Mouse (Mus musculus) heart, embryonic 15.5 days (tissue): ENCODE measurements around the gene Rnf217. TPM values are rescaled to one million over a fixed set of nuclear protein-coding genes. Genes with fewer than 3 reads are reported as not detected.

Source experiments
- ATAC-seq: fragments of 200-750 bp; cut with Nextera tagmentation; replicated peaks from 2 replicates; pipeline ENCODE4 v1.8.0; 2017; ENCODE audit warnings: low read depth, moderate TSS enrichment; ENCODE audit not compliant: insufficient number of reproducible peaks, insufficient read depth, low FRiP score
- H3K27ac ChIP-seq: fragments of 300-500 bp; sonication (generic); 2 replicates; pipeline ENCODE4 v1.5.1; 2015; ENCODE audit warnings: mild to moderate bottlenecking, inconsistent platforms
- H3K27me3 ChIP-seq: fragments of 300-500 bp; sonication (generic); 2 replicates; pipeline ENCODE4 v1.6.1; 2015; ENCODE audit warnings: inconsistent platforms
- H3K36me3 ChIP-seq: fragments of 300-500 bp; sonication (generic); 2 replicates; pipeline ENCODE4 v1.6.1; 2015; ENCODE audit warnings: mild to moderate bottlenecking, inconsistent platforms
- H3K4me1 ChIP-seq: fragments of 300-500 bp; sonication (generic); replicated peaks from 2 replicates; pipeline ENCODE4 v1.6.1; 2015; ENCODE audit warnings: inconsistent platforms
- H3K4me2 ChIP-seq: fragments of 300-500 bp; sonication (generic); 2 replicates; pipeline ENCODE4 v1.6.1; 2015; ENCODE audit warnings: inconsistent platforms, mild to moderate bottlenecking, moderate library complexity
- H3K4me3 ChIP-seq: fragments of 300-500 bp; sonication (generic); 2 replicates; pipeline ENCODE4 v1.5.1; 2015; ENCODE audit warnings: mild to moderate bottlenecking, inconsistent platforms
- H3K9ac ChIP-seq: fragments of 300-500 bp; sonication (generic); 2 replicates; pipeline ENCODE4 v1.6.1; 2015; ENCODE audit warnings: mild to moderate bottlenecking, inconsistent platforms
- H3K9me3 ChIP-seq: fragments of 300-500 bp; sonication (generic); replicated peaks from 2 replicates; pipeline ENCODE4 v1.6.1; 2016; ENCODE audit warnings: inconsistent platforms
- WGBS: fragments of 180-500 bp; shearing (Covaris S2); methylation state at CpG from one replicate; pipeline ENCODE4 v1.1.7; 2015; ENCODE audit warnings: mixed read lengths; 5-methylcytosine and 5-hydroxymethylcytosine counted together
- polyA plus RNA-seq: library from polyadenylated mRNA; unstranded; fragments of >200 nt; fragmentation: Nextera tagmentation; extraction: Ambion mirVana; gene quantifications from 2 replicates; pipeline ENCODE4 v1.2.1, GENCODE M21; 2015

Gene Rnf217
- polyA plus RNA-seq, 1 experiment from 2014 or later = 0.88 TPM

DNA sequence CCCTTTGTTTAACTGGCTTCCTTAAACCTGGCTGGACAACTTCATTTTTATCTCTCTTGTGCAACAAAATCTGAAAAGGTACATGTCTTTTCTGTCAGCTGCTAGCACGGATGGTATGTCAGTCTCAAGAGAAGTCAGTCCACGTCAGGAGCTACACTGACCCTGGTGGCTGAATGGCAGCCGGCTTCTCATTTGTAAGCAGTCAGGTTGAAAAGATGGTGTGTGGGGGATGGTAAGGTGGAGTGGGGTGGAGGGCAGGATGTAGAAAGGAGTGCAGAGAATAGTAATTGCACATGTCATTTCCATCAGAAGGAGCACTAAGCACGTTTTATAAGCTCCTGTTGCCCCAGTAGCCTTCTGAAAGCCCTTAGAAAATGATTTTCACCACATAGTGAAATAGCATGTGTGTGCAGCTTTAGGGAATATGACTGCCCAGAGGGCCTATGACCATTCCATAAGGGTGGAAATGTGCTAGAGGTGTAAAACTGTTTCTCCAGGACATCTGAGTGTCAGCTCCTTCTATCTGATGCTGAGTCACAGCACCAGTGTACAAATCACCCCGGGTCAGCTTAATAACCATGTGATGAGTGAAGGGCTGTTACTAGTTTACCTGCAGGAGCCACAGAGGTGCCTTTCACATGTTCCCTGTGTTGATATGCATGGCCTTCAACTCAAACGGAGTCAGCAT is 80.5 kb downstream of the Rnf217 start:
- H3K4me1 ChIP-seq = no peaks in the 10 kb centered on the region
- no peak overlapping the region for H3K9ac ChIP-seq
- no peak overlapping the region for H3K27ac ChIP-seq
- H3K36me3 ChIP-seq = no peaks in the 10 kb centered on the region
- H3K27me3 ChIP-seq = no peaks in the 10 kb centered on the region
- 46% methylated on average over 6 of the region's 6 CpGs for WGBS
- ATAC-seq = no peak
- H3K4me2 ChIP-seq = no peak overlapping the region
- no peaks in the 10 kb centered on the region for H3K9me3 ChIP-seq
- H3K4me3 ChIP-seq = no peak overlapping the region

DNA sequence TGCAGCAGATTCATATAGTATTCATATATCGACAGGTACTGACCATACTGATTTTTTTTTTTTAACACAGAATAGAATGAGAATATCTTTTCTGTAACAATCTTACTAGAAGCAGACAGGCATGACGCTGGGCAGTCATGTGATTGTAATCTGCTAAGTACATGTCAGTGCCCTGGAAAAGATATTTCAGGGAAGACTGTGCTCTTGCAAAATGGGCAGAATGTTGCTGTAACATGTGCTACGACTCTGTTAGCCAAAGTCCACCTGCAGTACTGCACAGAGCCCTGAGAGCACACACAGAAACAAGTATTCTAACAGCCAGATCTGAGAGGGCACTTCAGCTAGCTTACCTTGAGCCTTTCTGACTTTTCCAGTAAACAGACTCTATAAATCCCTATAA is 83.3 kb downstream of the Rnf217 start:
- 74% methylated on average over 3 of the region's 3 CpGs for WGBS
- no peak overlapping the region for H3K4me2 ChIP-seq
- H3K27me3 ChIP-seq = no peaks in the 10 kb centered on the region
- H3K9ac ChIP-seq = no peak overlapping the region
- no peaks in the 10 kb centered on the region for H3K4me1 ChIP-seq
- no peak for ATAC-seq
- H3K27ac ChIP-seq = no peak overlapping the region
- no peaks in the 10 kb centered on the region for H3K9me3 ChIP-seq
- H3K36me3 ChIP-seq = no peaks in the 10 kb centered on the region
- H3K4me3 ChIP-seq = no peak overlapping the region

DNA sequence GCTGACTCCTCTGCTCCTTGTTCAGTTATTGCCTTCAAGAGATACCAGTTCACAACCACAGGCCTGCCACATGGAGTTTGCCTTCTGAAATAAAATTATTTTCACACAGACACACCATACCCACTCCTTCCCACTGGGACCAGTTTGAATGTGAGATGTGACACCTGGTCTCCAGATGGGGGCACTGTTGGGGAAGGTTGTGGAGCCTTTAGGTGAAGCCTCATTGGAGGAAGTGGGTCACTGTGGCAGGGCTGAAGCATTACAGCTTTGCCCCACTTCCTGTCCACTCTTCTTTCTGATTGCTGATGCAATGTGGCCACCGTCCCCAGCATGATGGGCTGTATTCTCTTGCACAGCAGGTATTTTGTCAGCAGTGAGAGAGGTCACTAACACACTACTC is 89.6 kb downstream of the Rnf217 start:
- H3K9me3 ChIP-seq = no peaks in the 10 kb centered on the region
- WGBS = 48% methylated on average over 1 of the region's 1 CpGs
- no peaks in the 10 kb centered on the region for H3K36me3 ChIP-seq
- H3K27me3 ChIP-seq = no peaks in the 10 kb centered on the region
- ATAC-seq = no peak
- no peak overlapping the region for H3K27ac ChIP-seq
- H3K4me3 ChIP-seq = no peak overlapping the region
- no peak overlapping the region for H3K9ac ChIP-seq
- no peak overlapping the region for H3K4me2 ChIP-seq
- no peaks in the 10 kb centered on the region for H3K4me1 ChIP-seq

DNA sequence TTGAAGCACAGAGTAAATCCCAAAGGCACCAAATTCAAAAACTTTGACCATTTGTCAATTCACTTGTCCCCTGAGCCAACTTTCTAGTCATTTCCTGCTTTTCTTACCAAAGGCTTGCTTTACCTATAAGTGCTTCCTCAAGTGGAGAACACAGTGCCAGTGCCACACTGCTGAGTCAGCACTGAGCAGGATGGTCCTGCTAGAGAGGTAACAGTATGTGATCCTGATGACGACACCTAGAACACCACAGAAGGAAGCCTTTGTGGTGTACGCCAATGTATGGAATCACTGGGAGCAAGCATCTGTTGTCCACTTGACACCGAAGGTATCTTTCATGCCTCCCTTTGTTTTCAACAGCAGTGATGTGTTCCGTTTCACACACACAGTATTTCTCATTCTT is 90.8 kb downstream of the Rnf217 start:
- Histone ChIP-seq H3K27ac (no peak overlapping the region), H3K4me1 (no peaks in the 10 kb centered on the region), H3K36me3 (no peaks in the 10 kb centered on the region), H3K4me2 (no peak overlapping the region), H3K4me3 (no peak overlapping the region), H3K27me3 (no peaks in the 10 kb centered on the region), H3K9me3 (no peaks in the 10 kb centered on the region), H3K9ac (no peak overlapping the region)
- ATAC-seq = no peak
- 89% methylated on average over 4 of the region's 4 CpGs for WGBS

DNA sequence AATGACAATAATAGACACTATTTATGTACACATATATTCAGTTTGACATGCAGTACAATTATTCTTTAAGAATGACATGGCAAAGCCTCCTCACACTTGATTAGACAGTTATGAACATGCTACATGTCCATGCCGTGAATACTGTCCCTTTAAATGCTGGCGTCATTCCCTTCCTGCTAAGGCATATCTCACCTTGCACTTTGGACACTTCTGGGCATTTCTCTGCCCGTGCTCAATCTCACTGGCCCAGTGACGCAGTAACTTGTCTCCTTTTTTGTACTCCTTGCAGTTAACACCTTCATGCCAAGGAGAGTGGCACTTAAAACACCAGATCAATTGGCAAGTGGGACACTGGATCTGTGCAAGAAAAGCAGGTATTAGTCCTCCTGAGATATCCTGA is 91.8 kb downstream of the Rnf217 start:
- H3K27me3 ChIP-seq = no peaks in the 10 kb centered on the region
- H3K9me3 ChIP-seq = no peaks in the 10 kb centered on the region
- no peak overlapping the region for H3K9ac ChIP-seq
- H3K27ac ChIP-seq = no peak overlapping the region
- no peak overlapping the region for H3K4me2 ChIP-seq
- 57% methylated on average over 4 of the region's 4 CpGs for WGBS
- H3K36me3 ChIP-seq = no peaks in the 10 kb centered on the region
- H3K4me1 ChIP-seq = no peaks in the 10 kb centered on the region
- no peak for ATAC-seq
- no peak overlapping the region for H3K4me3 ChIP-seq

DNA sequence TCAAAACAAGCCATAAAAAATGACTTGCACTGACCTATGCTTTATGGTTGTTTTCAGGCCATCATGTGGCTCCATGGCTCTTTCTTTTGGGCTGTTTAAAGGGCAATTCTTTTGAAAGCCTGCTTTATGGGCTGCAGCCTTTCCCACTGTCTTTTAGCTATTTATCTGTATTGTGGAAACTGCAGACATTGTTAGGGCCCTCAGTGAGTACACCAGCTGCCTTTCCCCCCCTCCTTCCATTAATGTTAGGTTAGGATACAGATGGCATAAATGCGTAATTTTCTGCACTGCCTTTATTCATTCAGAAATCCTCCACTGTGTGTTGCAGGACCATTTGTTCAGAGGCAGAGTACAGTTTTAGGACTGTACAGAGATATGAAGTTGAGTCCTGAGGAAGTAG is 93.1 kb downstream of the Rnf217 start:
- Histone ChIP-seq H3K4me1 (no peaks in the 10 kb centered on the region), H3K4me2 (no peak overlapping the region), H3K9ac (no peak overlapping the region), H3K9me3 (no peaks in the 10 kb centered on the region), H3K4me3 (no peak overlapping the region), H3K27ac (no peak overlapping the region), H3K36me3 (no peaks in the 10 kb centered on the region), H3K27me3 (no peaks in the 10 kb centered on the region)
- 90% methylated on average over 1 of the region's 1 CpGs for WGBS
- ATAC-seq = no peak

DNA sequence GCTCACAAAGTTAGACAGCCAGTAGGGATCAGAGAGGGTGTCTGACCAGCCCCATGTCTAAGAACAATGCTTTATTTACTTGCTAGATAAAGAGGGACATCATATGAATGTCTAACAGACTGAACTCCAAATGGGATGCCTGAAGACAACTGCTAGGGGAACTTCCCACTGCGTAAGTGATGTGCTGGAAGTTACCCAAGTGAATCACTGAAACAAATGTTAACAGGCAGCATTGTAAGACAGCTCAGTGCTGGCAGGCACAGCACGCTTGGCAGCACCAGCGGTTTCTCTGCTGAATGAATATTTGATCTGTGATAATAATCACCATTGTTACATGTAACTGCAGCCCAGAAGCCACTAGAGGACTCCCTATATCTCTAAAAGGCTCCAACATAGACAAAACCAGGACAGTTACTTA is 104.8 kb downstream of the Rnf217 start:
- ATAC-seq = no peak
- 65% methylated on average over 3 of the region's 3 CpGs for WGBS

DNA sequence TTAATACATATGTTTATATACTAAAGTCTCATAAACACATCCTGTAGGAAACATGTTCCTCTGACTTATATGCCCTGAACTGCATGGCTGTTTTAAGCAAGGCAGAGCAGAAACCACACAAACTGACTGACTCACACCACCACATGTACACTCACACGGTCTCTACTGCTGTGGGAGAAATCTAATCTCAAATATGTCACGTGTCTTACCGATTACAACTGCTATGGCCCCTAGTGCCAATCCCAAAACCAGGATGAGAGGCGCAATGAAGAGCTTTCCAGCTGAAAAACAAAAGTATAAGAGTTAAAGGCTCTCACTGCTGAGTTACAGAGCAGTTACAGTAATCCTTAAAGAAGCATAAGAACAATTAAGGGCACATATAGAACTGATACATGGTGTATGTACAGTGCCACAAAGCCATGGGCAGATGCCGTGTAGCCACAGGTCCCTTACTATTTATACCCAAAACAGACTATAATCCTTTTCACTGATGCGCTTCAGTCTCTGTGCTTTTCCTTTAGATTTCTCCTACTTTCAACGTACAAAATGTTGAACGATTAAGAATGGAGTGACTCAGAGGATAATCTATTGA is 105.3 kb downstream of the Rnf217 start:
- Histone ChIP-seq H3K4me2 (no peak overlapping the region), H3K27me3 (no peaks in the 10 kb centered on the region), H3K4me1 (no peaks in the 10 kb centered on the region), H3K4me3 (no peak overlapping the region), H3K9ac (no peak overlapping the region), H3K9me3 (no peaks in the 10 kb centered on the region), H3K36me3 (no peaks in the 10 kb centered on the region), H3K27ac (no peak overlapping the region)
- WGBS = 76% methylated on average over 8 of the region's 8 CpGs
- ATAC-seq = no peak

More for the DNA sequence above, 104.8 kb downstream of the Rnf217 start:
- Histone ChIP-seq H3K27me3 (no peaks in the 10 kb centered on the region), H3K4me3 (no peak overlapping the region), H3K4me2 (no peak overlapping the region), H3K27ac (no peak overlapping the region), H3K9me3 (no peaks in the 10 kb centered on the region), H3K9ac (no peak overlapping the region), H3K36me3 (no peaks in the 10 kb centered on the region), H3K4me1 (no peaks in the 10 kb centered on the region)

DNA sequence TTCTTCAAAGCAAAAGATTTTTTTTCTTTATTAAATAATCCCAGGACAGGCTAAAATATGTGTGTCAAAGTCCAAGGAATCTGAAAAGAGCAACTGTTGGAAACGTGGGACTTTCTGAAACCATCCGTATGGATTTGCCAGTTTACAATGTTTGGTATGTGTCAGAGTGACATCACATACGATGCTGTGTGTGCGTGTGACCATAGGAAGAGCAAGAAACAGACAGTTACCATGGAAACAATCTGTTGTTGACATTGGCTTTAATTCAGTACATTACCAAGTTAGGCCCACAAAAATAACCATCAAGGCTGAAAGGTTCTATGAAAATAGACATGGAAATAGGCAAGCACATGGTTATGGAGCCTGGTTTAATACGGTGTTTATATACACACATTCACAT is 107.3 kb downstream of the Rnf217 start:
- Histone ChIP-seq H3K36me3 (no peaks in the 10 kb centered on the region), H3K9me3 (no peaks in the 10 kb centered on the region), H3K4me1 (no peaks in the 10 kb centered on the region), H3K27me3 (no peaks in the 10 kb centered on the region), H3K9ac (no peak overlapping the region), H3K4me2 (no peak overlapping the region), H3K27ac (no peak overlapping the region), H3K4me3 (no peak overlapping the region)
- 62% methylated on average over 5 of the region's 5 CpGs for WGBS
- ATAC-seq = no peak

DNA sequence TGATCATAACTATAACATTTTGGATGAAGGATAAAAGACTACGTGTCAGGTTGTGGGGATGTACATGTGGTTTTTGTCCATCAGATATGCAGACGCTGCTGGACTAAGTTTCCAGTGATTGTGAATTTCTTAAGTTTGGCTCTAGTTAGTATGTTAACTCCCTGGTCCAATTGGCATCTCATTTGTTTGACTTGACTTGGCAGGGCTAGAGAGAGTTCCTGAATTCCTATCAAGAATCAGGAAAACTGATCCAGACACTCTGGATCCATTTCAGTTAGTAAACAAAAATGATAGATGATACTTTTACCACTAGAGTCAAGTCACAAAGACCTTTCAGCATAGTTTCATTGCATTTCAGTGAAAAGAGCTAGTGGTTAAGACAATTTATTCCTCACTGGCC is 112.1 kb downstream of the Rnf217 start:
- Histone ChIP-seq H3K4me2 (no peak overlapping the region), H3K27ac (no peak overlapping the region), H3K36me3 (no peaks in the 10 kb centered on the region), H3K4me1 (no peaks in the 10 kb centered on the region), H3K27me3 (no peaks in the 10 kb centered on the region), H3K9me3 (no peaks in the 10 kb centered on the region), H3K4me3 (no peak overlapping the region), H3K9ac (no peak overlapping the region)
- WGBS = 74% methylated on average over 2 of the region's 2 CpGs
- ATAC-seq = no peak

DNA sequence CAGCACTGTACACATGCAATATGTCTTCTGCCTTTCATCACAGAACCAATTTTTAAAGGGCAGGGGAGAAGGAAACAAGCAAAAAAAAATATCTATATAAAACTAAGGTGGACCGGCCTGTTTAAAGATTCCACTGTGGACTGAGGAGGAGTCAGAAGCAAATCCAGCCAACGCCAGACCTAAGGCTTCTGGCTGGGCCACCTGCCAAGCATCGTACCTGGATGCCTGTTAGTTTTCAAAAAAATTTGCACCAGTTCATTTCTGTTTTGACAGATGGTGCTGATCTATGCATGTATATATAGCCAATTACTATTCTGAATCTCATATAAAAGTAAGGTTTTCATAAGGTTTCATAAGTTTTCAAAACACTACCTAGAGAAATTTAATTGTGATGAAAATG is 113.2 kb downstream of the Rnf217 start:
- Histone ChIP-seq H3K36me3 (no peaks in the 10 kb centered on the region), H3K4me1 (no peaks in the 10 kb centered on the region), H3K9me3 (no peaks in the 10 kb centered on the region), H3K4me3 (no peak overlapping the region), H3K27ac (no peak overlapping the region), H3K27me3 (no peaks in the 10 kb centered on the region), H3K4me2 (no peak overlapping the region), H3K9ac (no peak overlapping the region)
- WGBS = 69% methylated on average over 3 of the region's 3 CpGs
- ATAC-seq = no peak

DNA sequence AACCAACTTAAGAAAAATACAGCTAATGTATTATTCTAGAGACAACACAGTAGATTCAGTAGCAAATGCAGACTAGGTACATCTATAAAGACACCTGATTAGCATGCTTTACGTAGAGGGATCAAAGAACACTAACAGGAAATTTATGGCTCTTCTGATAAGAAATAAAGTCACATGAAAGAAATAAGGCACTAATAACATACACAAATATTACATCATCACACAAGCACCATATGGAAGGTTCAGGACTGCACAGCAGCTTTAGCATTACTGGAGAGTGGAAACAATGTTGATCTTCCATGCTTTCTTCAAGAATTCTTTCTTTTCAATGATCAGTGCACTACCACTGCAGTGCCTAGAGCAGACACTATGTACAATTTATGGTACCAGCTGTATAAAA is 114.7 kb downstream of the Rnf217 start:
- peaks cover 8% of the 10 kb centered on the region; the same call in 1 of the 2 replicates for H3K36me3 ChIP-seq
- no peak overlapping the region for H3K9ac ChIP-seq
- H3K4me2 ChIP-seq = no peak overlapping the region
- H3K27ac ChIP-seq = no peak overlapping the region
- WGBS = 79% methylated on average over 1 of the region's 1 CpGs
- H3K9me3 ChIP-seq = no peaks in the 10 kb centered on the region
- no peaks in the 10 kb centered on the region for H3K4me1 ChIP-seq
- ATAC-seq = no peak
- no peaks in the 10 kb centered on the region for H3K27me3 ChIP-seq
- no peak overlapping the region for H3K4me3 ChIP-seq
